Mouse (Mus musculus) midbrain, embryonic 12.5 days (tissue): ENCODE measurements around the gene Aicda. TPM values are rescaled to one million over a fixed set of nuclear protein-coding genes. Genes with fewer than 3 reads are reported as not detected.
"Not testable (repeated sequence)": the region's sequence is repeated elsewhere in the genome, so short reads cannot be mapped to it uniquely, and the experiment has no call there.

Experiments
- ATAC-seq: fragments of 200-750 bp; cut with Nextera tagmentation; 2 replicates; pipeline ENCODE4 v1.8.0; 2017; ENCODE audit warnings: low read depth, moderate TSS enrichment, moderate library complexity; ENCODE audit not compliant: low FRiP score
- H3K27ac ChIP-seq: fragments of 300-500 bp; sonication (generic); replicated peaks from 2 replicates; pipeline ENCODE4 v1.5.1; 2016; ENCODE audit warnings: mild to moderate bottlenecking
- H3K27me3 ChIP-seq: fragments of 300-500 bp; sonication (generic); 2 replicates; pipeline ENCODE4 v1.6.1; 2016; ENCODE audit warnings: mild to moderate bottlenecking
- H3K36me3 ChIP-seq: fragments of 300-500 bp; sonication (generic); 2 replicates; pipeline ENCODE4 v1.6.1; 2016
- H3K4me1 ChIP-seq: fragments of 300-500 bp; sonication (generic); 2 replicates; pipeline ENCODE4 v1.6.1; 2016
- H3K4me2 ChIP-seq: fragments of 300-500 bp; sonication (generic); replicated peaks from 2 replicates; pipeline ENCODE4 v1.6.1; 2016; ENCODE audit warnings: mild to moderate bottlenecking, moderate library complexity
- H3K4me3 ChIP-seq: fragments of 300-500 bp; sonication (generic); 2 replicates; pipeline ENCODE4 v1.5.1; 2016; ENCODE audit warnings: mild to moderate bottlenecking
- H3K9ac ChIP-seq: fragments of 300-500 bp; sonication (generic); replicated peaks from 2 replicates; pipeline ENCODE4 v1.6.1; 2016; ENCODE audit warnings: mild to moderate bottlenecking, moderate library complexity
- H3K9me3 ChIP-seq: fragments of 300-500 bp; sonication (generic); 2 replicates; pipeline ENCODE4 v1.6.1; 2016; ENCODE audit warnings: mild to moderate bottlenecking
- WGBS: fragments of 180-500 bp; shearing (Covaris S2); methylation state at CpG from one replicate; pipeline ENCODE4 v1.1.7; 2016; 5-methylcytosine and 5-hydroxymethylcytosine counted together
- polyA plus RNA-seq: library from polyadenylated mRNA; unstranded; fragments of >200 nt; fragmentation: Nextera tagmentation; extraction: Ambion mirVana; gene quantifications from 2 replicates; pipeline ENCODE4 v1.2.1, GENCODE M21; 2016

The Aicda gene
- polyA plus RNA-seq, 1 experiment from 2014 or later = not detected

DNA sequence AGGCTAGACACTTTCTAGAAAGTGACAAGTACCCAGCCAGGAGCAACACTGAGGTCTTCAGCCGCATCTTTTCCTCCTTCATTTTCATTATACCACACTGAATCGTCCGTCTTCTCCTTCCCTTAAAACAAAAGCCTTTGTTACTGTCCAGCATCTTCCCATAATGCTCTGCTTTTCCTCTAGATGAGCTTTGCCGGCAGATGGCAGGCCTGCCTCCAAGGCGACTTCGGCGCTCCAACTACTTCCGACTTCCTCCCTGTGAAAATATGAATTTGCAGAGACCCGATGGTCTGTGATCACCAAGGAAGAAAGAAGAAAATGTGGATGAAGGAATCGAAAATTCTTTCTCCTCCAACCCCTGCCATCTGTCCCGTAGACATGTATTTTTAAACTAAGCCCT is 25.5 kb upstream of the Aicda start:
- Histone ChIP-seq H3K9me3 (no peaks in the 10 kb centered on the region), H3K4me2 (no peak overlapping the region), H3K27me3 (no peaks in the 10 kb centered on the region), H3K36me3 (no peaks in the 10 kb centered on the region), H3K4me1 (peaks cover 5% of the 10 kb centered on the region), H3K9ac (no peak overlapping the region), H3K27ac (no peak overlapping the region), H3K4me3 (no peak overlapping the region)
- WGBS = 81% methylated on average over 11 of the region's 11 CpGs
- no peak for ATAC-seq

DNA sequence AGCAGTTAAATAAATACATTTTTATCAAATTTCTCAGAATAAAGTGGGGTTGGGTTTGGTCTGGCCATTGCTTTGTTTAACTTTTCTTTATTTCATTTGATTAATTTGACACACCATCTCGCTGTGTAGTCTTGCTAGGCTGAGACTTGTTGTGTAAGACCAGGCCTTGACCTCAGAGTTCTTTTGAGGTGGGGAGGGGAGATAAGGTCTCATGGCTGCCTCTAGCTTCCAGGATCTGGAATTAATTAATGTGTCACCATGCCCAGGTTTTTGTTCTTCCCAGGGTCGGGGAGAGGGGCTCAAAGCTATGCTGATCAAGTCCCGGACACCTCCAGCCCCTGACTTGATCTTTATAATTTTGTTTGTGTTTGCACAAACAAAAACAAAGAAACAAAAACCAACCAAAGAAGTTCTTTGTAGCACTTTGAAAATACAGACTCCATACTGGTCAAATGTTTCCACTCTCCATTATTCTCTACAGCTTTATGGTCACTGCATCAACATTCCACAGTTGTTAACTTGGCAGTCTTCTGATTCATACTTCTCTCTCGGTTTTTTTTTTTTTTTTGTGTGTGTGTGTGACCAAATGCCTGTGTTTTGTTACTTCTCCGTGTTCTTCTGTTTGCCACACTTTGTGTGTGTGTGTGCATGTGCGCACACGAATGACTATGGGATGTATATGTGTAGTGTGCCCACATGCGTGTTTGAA is 22.0 kb upstream of the Aicda start:
- H3K4me1 ChIP-seq = peaks cover 5% of the 10 kb centered on the region
- no peak overlapping the region for H3K4me3 ChIP-seq
- H3K27ac ChIP-seq = no peak overlapping the region

DNA sequence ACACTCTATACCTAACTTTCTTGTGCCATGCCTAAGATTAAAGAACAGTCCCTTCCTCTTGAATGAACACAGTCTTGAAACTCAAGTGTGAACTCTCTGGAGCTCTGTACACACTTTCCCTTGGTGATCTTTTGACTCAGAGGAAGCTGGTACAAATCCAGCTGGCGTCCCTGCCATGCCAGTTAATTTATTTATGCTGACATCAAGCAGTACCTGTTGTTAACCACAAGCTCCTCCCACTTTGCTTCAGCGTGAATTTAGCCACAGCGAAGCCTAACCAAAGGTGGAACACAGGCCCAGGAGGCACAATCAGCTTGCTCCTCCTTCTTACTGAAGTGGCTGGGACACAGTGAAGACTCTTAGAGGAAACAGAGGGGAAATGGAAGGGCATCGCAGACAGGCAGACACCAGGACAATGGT is 20.7 kb upstream of the Aicda start:
- 13% methylated on average over 4 of the region's 4 CpGs for WGBS
- no peaks in the 10 kb centered on the region for H3K27me3 ChIP-seq
- peaks cover 5% of the 10 kb centered on the region for H3K4me1 ChIP-seq
- no peak overlapping the region for H3K9ac ChIP-seq
- H3K36me3 ChIP-seq = no peaks in the 10 kb centered on the region
- peak overlapping the region; percentile 43 for H3K4me2 ChIP-seq
- H3K9me3 ChIP-seq = no peaks in the 10 kb centered on the region
- ATAC-seq = peak; percentile 49; the same call in 1 of the 2 replicates
- H3K4me3 ChIP-seq = peak overlapping the region; percentile 17; the same call in 1 of the 2 replicates
- H3K27ac ChIP-seq = no peak overlapping the region

More for the DNA sequence above, 22.0 kb upstream of the Aicda start:
- no peaks in the 10 kb centered on the region for H3K36me3 ChIP-seq
- no peak for ATAC-seq
- WGBS = 83% methylated on average over 8 of the region's 8 CpGs
- H3K9me3 ChIP-seq = no peaks in the 10 kb centered on the region
- no peaks in the 10 kb centered on the region for H3K27me3 ChIP-seq
- no peak overlapping the region for H3K9ac ChIP-seq
- H3K4me2 ChIP-seq = no peak overlapping the region

DNA sequence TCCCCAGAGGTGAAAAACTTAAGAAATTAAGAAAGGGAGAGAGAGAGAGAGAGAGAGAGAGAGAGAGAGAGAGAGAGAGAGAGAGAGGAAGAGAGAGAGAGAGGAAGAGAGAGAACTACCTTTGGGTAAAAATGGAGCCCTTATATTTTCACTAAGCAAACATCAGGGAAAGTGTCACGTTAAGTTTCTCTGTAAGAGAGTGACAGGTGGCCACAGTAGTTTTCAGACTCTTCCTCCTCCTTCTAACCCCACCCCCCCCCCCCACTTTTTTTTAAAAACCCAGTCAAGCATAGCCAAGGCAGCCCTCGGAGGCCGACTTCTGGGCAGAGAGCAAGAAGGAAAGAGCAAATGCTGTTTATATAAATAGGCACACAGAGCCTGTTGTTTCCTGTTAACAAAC is 19.6 kb upstream of the Aicda start:
- no peak overlapping the region for H3K27ac ChIP-seq
- peaks cover 5% of the 10 kb centered on the region for H3K4me1 ChIP-seq
- ATAC-seq = no peak
- no peaks in the 10 kb centered on the region for H3K36me3 ChIP-seq
- 25% methylated on average over 3 of the region's 3 CpGs for WGBS
- H3K9me3 ChIP-seq = no peaks in the 10 kb centered on the region
- no peak overlapping the region for H3K4me2 ChIP-seq
- no peak overlapping the region for H3K9ac ChIP-seq
- no peak overlapping the region for H3K4me3 ChIP-seq
- H3K27me3 ChIP-seq = no peaks in the 10 kb centered on the region

DNA sequence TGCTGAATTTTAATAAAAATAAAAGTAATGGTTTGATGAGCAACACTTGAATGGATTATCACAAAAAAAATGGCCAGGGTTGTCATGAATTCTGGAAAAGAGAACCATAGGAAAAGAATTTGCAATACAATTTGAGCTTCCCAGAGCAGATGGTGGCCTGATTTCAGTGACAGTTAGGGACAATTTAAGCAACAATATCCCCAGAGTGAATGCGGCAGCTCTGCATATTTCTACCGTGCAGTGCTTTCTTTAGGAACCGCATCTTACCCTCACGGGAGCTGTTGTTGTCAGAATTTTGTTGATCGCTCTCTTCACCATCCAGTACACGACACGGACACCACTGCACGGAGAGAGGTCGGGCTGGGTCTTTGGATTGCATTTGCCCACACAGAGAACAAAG is 14.0 kb upstream of the Aicda start:
- Histone ChIP-seq H3K4me2 (no peak overlapping the region), H3K9me3 (no peaks in the 10 kb centered on the region), H3K4me1 (no peaks in the 10 kb centered on the region), H3K36me3 (no peaks in the 10 kb centered on the region), H3K9ac (no peak overlapping the region), H3K4me3 (no peak overlapping the region), H3K27ac (no peak overlapping the region), H3K27me3 (no peaks in the 10 kb centered on the region)
- 81% methylated on average over 9 of the region's 9 CpGs for WGBS
- ATAC-seq = no peak

DNA sequence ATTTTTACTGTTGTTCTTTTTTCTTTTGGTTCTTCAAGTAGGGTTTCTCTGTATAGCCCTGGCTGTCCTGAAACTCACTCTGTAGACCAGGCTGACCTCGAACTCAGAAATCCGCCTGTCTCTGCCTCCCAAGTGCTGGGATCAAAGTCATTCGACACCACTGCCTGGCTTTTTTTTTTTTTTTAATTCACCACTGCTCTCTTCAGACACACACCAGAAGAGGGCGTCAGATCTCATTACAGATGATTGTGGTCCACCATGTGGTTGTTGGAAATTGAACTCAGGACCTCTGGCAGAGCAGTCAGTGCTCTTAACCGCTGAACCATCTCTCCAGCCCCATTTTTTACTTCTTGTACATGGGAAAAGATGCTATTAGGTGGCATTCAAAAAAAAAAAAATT is 11.1 kb upstream of the Aicda start:
- H3K36me3 ChIP-seq, H3K9ac ChIP-seq, H3K4me1 ChIP-seq, H3K27me3 ChIP-seq, H3K4me3 ChIP-seq, ATAC-seq, H3K4me2 ChIP-seq, H3K9me3 ChIP-seq, H3K27ac ChIP-seq: not testable (repeated sequence)
- 82% methylated on average over 5 of the region's 5 CpGs for WGBS

DNA sequence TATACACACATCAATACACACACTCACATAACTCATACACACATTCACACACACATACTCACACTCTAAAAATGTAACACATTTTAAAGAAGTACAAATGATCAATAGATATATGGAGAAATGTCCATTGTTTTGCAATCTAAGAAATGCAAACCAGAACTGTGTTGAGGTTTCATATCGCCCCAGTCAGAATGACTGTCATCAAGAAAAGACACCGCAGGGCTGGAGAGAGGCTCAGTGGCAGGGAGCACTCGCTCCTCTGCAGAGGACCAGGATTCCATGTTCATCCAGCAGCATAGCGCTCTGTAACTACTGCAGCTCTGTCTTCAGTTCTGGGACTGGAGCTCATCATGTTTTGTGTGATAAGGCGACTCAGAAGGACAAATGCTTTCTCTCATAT is 10.0 kb upstream of the Aicda start:
- Histone ChIP-seq H3K9me3 (no peaks in the 10 kb centered on the region), H3K27me3 (no peaks in the 10 kb centered on the region), H3K4me3 (no peak overlapping the region), H3K27ac (no peak overlapping the region), H3K4me2 (no peak overlapping the region), H3K9ac (no peak overlapping the region), H3K4me1 (no peaks in the 10 kb centered on the region), H3K36me3 (no peaks in the 10 kb centered on the region)
- WGBS = 84% methylated on average over 5 of the region's 5 CpGs
- no peak for ATAC-seq

DNA sequence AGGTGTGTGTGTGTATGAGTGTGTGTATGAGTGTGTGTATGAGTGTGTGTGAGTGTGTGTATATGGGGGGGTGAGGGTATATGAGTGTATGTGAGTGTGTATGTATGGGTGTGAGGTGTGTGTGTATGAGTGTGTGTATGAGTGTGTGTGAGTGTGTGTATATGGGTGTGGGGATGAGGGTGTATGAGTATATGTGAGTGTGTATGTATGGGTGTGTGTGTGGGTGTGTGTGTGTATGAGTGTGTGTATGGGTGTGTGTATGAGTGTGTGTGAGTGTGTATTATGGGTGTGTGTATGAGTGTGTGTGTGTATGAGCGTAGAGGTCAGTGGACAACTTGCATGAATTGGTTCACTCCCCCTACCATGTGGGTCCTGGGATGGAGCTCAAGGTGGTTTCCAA is 8.9 kb upstream of the Aicda start:
- no peak overlapping the region for H3K9ac ChIP-seq
- H3K9me3 ChIP-seq = no peaks in the 10 kb centered on the region
- no peak overlapping the region for H3K4me2 ChIP-seq
- no peaks in the 10 kb centered on the region for H3K36me3 ChIP-seq
- no peaks in the 10 kb centered on the region for H3K4me1 ChIP-seq
- H3K27me3 ChIP-seq = no peaks in the 10 kb centered on the region
- H3K27ac ChIP-seq = no peak overlapping the region
- WGBS = 93% methylated on average over 1 of the region's 1 CpGs
- no peak for ATAC-seq
- no peak overlapping the region for H3K4me3 ChIP-seq

DNA sequence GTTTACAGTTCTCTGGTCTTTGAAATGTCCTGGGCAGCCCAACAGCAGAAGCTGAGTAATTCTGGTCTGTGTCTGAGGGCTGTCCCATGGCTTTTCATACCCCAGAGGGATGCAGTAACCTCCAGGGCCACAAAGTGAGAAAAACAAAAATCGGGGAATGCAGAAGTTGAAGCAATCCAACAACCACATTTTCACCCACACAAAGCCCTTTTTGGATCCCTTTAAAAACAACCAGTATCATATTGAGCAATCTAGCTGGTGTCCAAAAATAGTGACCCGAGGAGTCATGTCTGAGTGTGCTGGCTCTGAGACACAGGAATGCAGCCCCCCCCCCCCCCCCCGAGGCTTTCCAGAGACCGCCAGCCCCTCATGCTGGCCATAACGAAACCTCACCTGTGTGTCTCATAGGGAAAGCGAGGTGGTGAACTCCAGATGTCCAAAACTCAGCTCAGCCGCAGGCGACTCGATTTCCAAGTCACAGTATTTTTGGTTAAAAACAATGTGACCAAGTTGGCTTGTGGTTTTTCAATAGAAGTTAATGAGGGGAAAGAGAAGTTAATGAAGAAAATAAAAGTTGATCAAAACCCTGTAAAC is 8.2 kb upstream of the Aicda start:
- no peaks in the 10 kb centered on the region for H3K27me3 ChIP-seq
- no peak overlapping the region for H3K27ac ChIP-seq
- no peak overlapping the region for H3K9ac ChIP-seq
- WGBS = 90% methylated on average over 9 of the region's 9 CpGs
- ATAC-seq = no peak
- no peak overlapping the region for H3K4me2 ChIP-seq
- no peak overlapping the region for H3K4me3 ChIP-seq
- no peaks in the 10 kb centered on the region for H3K4me1 ChIP-seq
- no peaks in the 10 kb centered on the region for H3K36me3 ChIP-seq
- H3K9me3 ChIP-seq = no peaks in the 10 kb centered on the region

DNA sequence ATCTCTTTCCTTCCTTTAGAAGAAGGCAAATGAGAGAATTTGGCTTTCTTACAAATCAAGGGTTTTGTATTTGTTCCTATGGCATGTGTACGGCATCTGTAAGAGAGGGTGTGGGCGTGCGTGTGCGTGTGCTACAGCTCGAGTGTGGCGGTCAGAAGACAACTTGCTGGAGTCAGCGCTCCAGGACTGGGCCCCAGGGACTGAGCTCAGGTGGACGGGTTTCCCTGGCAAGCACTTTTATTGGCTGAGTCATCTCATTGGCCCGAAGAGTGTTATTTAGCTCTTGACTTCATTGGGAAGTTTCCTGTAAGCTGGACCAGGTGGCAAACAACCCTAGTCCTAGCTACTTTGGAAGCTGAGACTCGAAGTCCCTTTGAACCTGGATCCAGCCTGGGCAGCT is 7.7 kb upstream of the Aicda start:
- H3K4me3 ChIP-seq = no peak overlapping the region
- 85% methylated on average over 10 of the region's 10 CpGs for WGBS
- H3K27me3 ChIP-seq = no peaks in the 10 kb centered on the region
- no peak overlapping the region for H3K4me2 ChIP-seq
- H3K9me3 ChIP-seq = no peaks in the 10 kb centered on the region
- no peak for ATAC-seq
- H3K9ac ChIP-seq = no peak overlapping the region
- H3K27ac ChIP-seq = no peak overlapping the region
- no peaks in the 10 kb centered on the region for H3K36me3 ChIP-seq
- H3K4me1 ChIP-seq = no peaks in the 10 kb centered on the region

DNA sequence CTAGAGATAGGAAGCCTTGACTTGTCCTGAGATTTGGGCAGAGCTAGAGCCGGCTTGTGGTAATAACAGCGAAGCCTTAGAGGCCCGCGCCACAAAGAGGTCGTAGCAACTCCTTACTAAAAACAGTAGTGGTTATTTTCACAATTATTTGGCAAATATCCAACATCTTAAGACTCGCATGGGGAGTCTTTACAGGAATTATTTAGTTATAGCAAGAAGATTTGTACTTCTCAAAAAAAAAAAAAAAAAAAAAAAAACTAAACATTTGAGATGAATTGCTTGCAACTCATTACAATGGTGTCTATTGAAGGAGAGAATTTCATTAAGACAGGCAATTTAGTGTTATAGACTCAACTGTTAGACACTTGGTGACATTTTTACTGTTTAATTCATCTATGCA is 501 bp downstream of the Aicda start:
- 85% methylated on average over 6 of the region's 6 CpGs for WGBS
- no peak overlapping the region for H3K27ac ChIP-seq
- H3K36me3 ChIP-seq = no peaks in the 10 kb centered on the region
- peaks cover 11% of the 10 kb centered on the region for H3K27me3 ChIP-seq
- no peak for ATAC-seq
- H3K4me2 ChIP-seq = no peak overlapping the region
- no peak overlapping the region for H3K4me3 ChIP-seq
- no peaks in the 10 kb centered on the region for H3K9me3 ChIP-seq
- H3K4me1 ChIP-seq = no peaks in the 10 kb centered on the region
- no peak overlapping the region for H3K9ac ChIP-seq

DNA sequence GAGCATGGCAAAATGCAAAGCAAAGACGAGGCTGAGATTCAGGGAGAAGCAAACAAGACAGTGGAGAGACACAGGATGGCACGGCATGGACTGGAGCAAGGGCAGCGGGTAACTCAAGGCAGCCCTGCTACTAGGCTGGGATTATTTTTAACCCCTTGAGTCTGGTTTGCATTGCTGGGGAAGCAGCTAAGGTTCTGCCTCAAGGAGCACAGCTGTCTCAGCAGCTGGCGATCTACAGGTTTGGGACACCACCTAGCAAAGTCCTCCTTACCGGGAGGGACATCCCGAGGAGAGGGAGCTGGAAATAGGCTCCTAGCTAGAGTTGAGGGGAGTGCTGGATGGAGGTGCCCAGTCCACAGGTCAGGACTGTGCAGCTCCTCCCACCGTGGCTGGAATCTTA is 1.7 kb downstream of the Aicda start:
- ATAC-seq = no peak
- Histone ChIP-seq H3K36me3 (no peaks in the 10 kb centered on the region), H3K27me3 (peaks cover 11% of the 10 kb centered on the region), H3K4me3 (no peak overlapping the region), H3K4me1 (peaks cover 4% of the 10 kb centered on the region; the same call in 1 of the 2 replicates), H3K9me3 (no peaks in the 10 kb centered on the region), H3K27ac (no peak overlapping the region), H3K9ac (no peak overlapping the region), H3K4me2 (no peak overlapping the region)
- WGBS = 56% methylated on average over 7 of the region's 7 CpGs
